Mouse (Mus musculus): ENCODE results near the gene Mroh3. TPM values are rescaled to one million over a fixed set of nuclear protein-coding genes. Genes with fewer than 3 reads are reported as not detected.
A peak's percentile ranks its signal among the peaks of the same experiment; 100 is the strongest.

Gene Mroh3
- not detected in 2 replicates for polyA plus RNA-seq (2011; ENCODE audit: insufficient read depth, insufficient read length, low replicate concordance, missing spikeins)

GRCm38 (mm10) chr1:136212803-136213202 is at the start of gene Mroh3:
Gene Mroh3 (minus strand): TSS chr1:136212828.
- Histone ChIP-seq H3K27ac (ENCODE audit: control insufficient read depth, insufficient read depth, low read depth, low read length, poor library complexity) (no peak within 1 kb of the TSS), H3K4me3 (replicated peaks; ENCODE audit: control insufficient read depth, low read depth, low read length) (no peak within 1 kb of the TSS), H3K4me1 (ENCODE audit: control insufficient read depth, insufficient read depth, low read length) (no peaks in the 10 kb centered on the region; the same call in 1 of the 2 replicates)
- WGBS = 49% methylated on average over 3 of the region's 3 CpGs
- no peak for TF ChIP-seq POLR2A (IDR thresholded peaks at IDR 0.05; ENCODE audit: borderline replicate concordance, control insufficient read depth, low read depth, low read length)
- peak; percentile 67 for TF ChIP-seq CTCF (IDR thresholded peaks at IDR 0.05; ENCODE audit: control insufficient read depth, insufficient read depth, low read length)

DNA sequence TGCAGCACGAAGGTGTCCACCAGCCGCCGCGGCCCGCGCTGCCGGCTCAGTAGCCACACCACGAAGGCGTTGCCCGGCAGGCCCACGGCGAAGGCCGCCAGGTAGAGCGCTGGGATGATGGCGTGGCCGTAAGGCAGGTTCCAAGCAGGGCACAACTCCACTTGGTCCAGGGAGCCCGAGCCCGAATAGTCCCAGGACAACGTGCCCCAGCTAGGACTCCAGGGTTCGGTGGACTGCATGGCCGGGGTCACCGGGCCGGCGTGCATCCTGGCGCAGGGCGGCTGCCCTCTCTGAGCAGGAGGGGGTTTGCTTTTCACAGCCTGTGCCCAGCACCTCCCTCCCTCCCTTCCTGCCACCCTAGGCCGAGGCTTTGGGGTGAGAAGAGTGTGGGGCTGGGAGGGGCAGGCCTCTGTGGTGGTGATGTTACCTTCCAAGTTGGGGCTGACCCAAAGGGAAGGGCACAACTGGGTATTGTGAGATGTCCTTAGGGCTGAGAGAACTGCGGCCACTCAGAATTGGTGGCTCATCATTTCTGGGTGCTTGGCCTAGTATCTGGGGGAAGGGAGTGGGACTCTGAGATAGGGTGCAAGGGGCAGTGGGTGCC is 48.1 kb upstream of the Mroh3 start, which contains the start of gene Gpr25:
TSS of gene Gpr25 (minus strand) at position 239 of the 604 bp plus-strand sequence.
- H3K4me1 ChIP-seq (ENCODE audit: control insufficient read depth, insufficient read depth, low read length) = peaks cover 3% of the 10 kb centered on the region
- no peak within 1 kb of the TSS for H3K4me3 ChIP-seq (replicated peaks; ENCODE audit: control insufficient read depth, low read depth, low read length)
- TF ChIP-seq POLR2A (IDR thresholded peaks at IDR 0.05; ENCODE audit: borderline replicate concordance, control insufficient read depth, low read depth, low read length) (no peak), CTCF (IDR thresholded peaks at IDR 0.05; ENCODE audit: control insufficient read depth, insufficient read depth, low read length) (no peak)
- H3K27ac ChIP-seq (ENCODE audit: control insufficient read depth, insufficient read depth, low read depth, low read length, poor library complexity) = no peak within 1 kb of the TSS; the same call in 1 of the 2 replicates
- 17% methylated on average over 28 of the region's 28 CpGs for WGBS

GRCm38 (mm10) chr1:136259893-136260634 is 47.4 kb upstream of the Mroh3 start:
- H3K27ac ChIP-seq (ENCODE audit: control insufficient read depth, insufficient read depth, low read depth, low read length, poor library complexity) = no peak overlapping the region; the same call in 1 of the 2 replicates
- peaks cover 3% of the 10 kb centered on the region for H3K4me1 ChIP-seq (ENCODE audit: control insufficient read depth, insufficient read depth, low read length)
- TF ChIP-seq POLR2A (IDR thresholded peaks at IDR 0.05; ENCODE audit: borderline replicate concordance, control insufficient read depth, low read depth, low read length) = no peak
- TF ChIP-seq CTCF (IDR thresholded peaks at IDR 0.05; ENCODE audit: control insufficient read depth, insufficient read depth, low read length) = no peak
- no peak overlapping the region for H3K4me3 ChIP-seq (replicated peaks; ENCODE audit: control insufficient read depth, low read depth, low read length)
- under 1% methylated on average over 95 of the region's 95 CpGs for WGBS

- H3K4me3 ChIP-seq (replicated peaks; ENCODE audit: control insufficient read depth, low read depth, low read length) = no peak overlapping the region
- 7% methylated on average over 16 of the region's 16 CpGs for WGBS
- TF ChIP-seq CTCF (IDR thresholded peaks at IDR 0.05; ENCODE audit: control insufficient read depth, insufficient read depth, low read length) (no peak), POLR2A (IDR thresholded peaks at IDR 0.05; ENCODE audit: borderline replicate concordance, control insufficient read depth, low read depth, low read length) (no peak)
- H3K4me1 ChIP-seq (ENCODE audit: control insufficient read depth, insufficient read depth, low read length) = peaks cover 3% of the 10 kb centered on the region
- H3K27ac ChIP-seq (ENCODE audit: control insufficient read depth, insufficient read depth, low read depth, low read length, poor library complexity) = no peak overlapping the region
These were observed 46.9 kb upstream of the Mroh3 start for GRCm38 (mm10) chr1:136259543-136259892.

- Histone ChIP-seq H3K27ac (ENCODE audit: control insufficient read depth, insufficient read depth, low read depth, low read length, poor library complexity) (no peak overlapping the region), H3K4me1 (ENCODE audit: control insufficient read depth, insufficient read depth, low read length) (peaks cover 3% of the 10 kb centered on the region), H3K4me3 (replicated peaks; ENCODE audit: control insufficient read depth, low read depth, low read length) (no peak overlapping the region)
- 66% methylated on average over 9 of the region's 9 CpGs for WGBS
- no peak for TF ChIP-seq POLR2A (IDR thresholded peaks at IDR 0.05; ENCODE audit: borderline replicate concordance, control insufficient read depth, low read depth, low read length)
- TF ChIP-seq CTCF (IDR thresholded peaks at IDR 0.05; ENCODE audit: control insufficient read depth, insufficient read depth, low read length) = no peak
These were observed 45.9 kb upstream of the Mroh3 start for GRCm38 (mm10) chr1:136258495-136258894.

DNA sequence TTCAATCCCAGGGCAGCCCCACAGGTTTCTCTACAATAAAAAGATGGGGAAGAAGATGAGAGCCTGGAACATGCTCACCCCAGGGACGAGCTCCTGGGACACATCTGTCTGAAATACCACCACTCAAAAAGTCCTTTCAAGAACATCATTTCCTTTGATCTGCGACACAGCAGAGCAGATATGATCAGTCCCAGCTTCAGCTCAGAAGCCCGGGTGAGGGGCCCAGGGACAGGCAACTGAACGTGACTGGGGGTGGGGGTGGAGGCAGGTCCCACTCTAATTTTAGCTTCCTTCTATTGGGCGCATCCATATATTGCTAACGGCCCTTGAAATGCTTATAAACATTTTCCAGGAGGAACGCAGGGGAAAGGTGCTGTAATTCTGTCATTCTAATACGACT is 43.0 kb upstream of the Mroh3 start:
- H3K4me1 ChIP-seq (ENCODE audit: control insufficient read depth, insufficient read depth, low read length) = peaks cover 3% of the 10 kb centered on the region
- WGBS = 46% methylated on average over 8 of the region's 8 CpGs
- H3K27ac ChIP-seq (ENCODE audit: control insufficient read depth, insufficient read depth, low read depth, low read length, poor library complexity) = no peak overlapping the region
- TF ChIP-seq POLR2A (IDR thresholded peaks at IDR 0.05; ENCODE audit: borderline replicate concordance, control insufficient read depth, low read depth, low read length) (no peak), CTCF (IDR thresholded peaks at IDR 0.05; ENCODE audit: control insufficient read depth, insufficient read depth, low read length) (no peak)
- no peak overlapping the region for H3K4me3 ChIP-seq (replicated peaks; ENCODE audit: control insufficient read depth, low read depth, low read length)

DNA sequence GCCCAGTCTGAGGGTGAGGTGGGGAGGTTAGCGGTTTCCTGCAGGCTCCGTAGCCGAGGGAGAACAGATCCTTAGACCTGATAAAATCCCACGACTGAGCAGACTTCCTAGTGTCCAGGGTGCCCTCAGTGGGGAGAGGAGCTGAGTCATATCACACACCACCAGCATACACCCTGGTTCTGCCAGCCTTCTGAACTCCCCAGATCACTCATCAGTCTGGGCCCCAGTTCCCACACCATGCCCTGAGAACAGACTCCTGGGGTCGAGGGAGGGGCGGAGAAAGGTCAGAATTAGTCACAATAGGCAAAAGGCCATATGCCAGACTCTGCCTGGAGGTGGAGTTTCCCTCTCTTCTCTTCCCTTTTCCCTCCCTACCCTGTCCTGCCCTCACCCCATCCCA is 42.5 kb upstream of the Mroh3 start:
- 9% methylated on average over 6 of the region's 6 CpGs for WGBS
- Histone ChIP-seq H3K4me3 (replicated peaks; ENCODE audit: control insufficient read depth, low read depth, low read length) (no peak overlapping the region), H3K4me1 (ENCODE audit: control insufficient read depth, insufficient read depth, low read length) (peaks cover 3% of the 10 kb centered on the region), H3K27ac (ENCODE audit: control insufficient read depth, insufficient read depth, low read depth, low read length, poor library complexity) (no peak overlapping the region)
- no peak for TF ChIP-seq CTCF (IDR thresholded peaks at IDR 0.05; ENCODE audit: control insufficient read depth, insufficient read depth, low read length)
- TF ChIP-seq POLR2A (IDR thresholded peaks at IDR 0.05; ENCODE audit: borderline replicate concordance, control insufficient read depth, low read depth, low read length) = no peak

- Histone ChIP-seq H3K4me1 (ENCODE audit: control insufficient read depth, insufficient read depth, low read length) (peaks cover 3% of the 10 kb centered on the region; the same call in 1 of the 2 replicates), H3K27ac (ENCODE audit: control insufficient read depth, insufficient read depth, low read depth, low read length, poor library complexity) (no peak overlapping the region), H3K4me3 (replicated peaks; ENCODE audit: control insufficient read depth, low read depth, low read length) (no peak overlapping the region)
- TF ChIP-seq POLR2A (IDR thresholded peaks at IDR 0.05; ENCODE audit: borderline replicate concordance, control insufficient read depth, low read depth, low read length) (no peak), CTCF (IDR thresholded peaks at IDR 0.05; ENCODE audit: control insufficient read depth, insufficient read depth, low read length) (no peak)
- 44% methylated on average over 10 of the region's 10 CpGs for WGBS
These were observed 42.0 kb upstream of the Mroh3 start for GRCm38 (mm10) chr1:136254503-136255065.

Data from bone marrow, adult 2 months (tissue).